Mouse (Mus musculus) erythroid progenitor cell, adult 5-6 weeks (primary cell): Measurements from ENCODE around the gene Togaram1. TPM values are rescaled to one million over a fixed set of nuclear protein-coding genes. Genes with fewer than 3 reads are reported as not detected.

Source experiments
- ATAC-seq: replicated peaks from 2 replicates; pipeline ENCODE4 v1.8.0; 2016; ENCODE audit warnings: moderate number of reproducible peaks, mild to moderate bottlenecking, moderate TSS enrichment, inconsistent platforms; ENCODE audit not compliant: poor library complexity, low FRiP score, severe bottlenecking
- total RNA-seq, 2 experiments: library from RNA; stranded (forward) in 1 of 2; stranded (reverse) in 1 of 2; fragments of 150-400 nt in 1 of 2; fragments of 186-747, 209-891 nt in 1 of 2; gene quantifications; 2 replicates each; pipeline versions ENCODE4 v1.2.3 to v1.2.4; 2015 to 2017; ENCODE audit warnings: low replicate concordance in 2 of 2

Togaram1 gene
- total RNA-seq (2015; ENCODE audit: low replicate concordance) (11.9 and 22.2 TPM in 2 replicates), total RNA-seq (2017; ENCODE audit: low replicate concordance) (21.4 and 31.5 TPM in 2 replicates)

DNA sequence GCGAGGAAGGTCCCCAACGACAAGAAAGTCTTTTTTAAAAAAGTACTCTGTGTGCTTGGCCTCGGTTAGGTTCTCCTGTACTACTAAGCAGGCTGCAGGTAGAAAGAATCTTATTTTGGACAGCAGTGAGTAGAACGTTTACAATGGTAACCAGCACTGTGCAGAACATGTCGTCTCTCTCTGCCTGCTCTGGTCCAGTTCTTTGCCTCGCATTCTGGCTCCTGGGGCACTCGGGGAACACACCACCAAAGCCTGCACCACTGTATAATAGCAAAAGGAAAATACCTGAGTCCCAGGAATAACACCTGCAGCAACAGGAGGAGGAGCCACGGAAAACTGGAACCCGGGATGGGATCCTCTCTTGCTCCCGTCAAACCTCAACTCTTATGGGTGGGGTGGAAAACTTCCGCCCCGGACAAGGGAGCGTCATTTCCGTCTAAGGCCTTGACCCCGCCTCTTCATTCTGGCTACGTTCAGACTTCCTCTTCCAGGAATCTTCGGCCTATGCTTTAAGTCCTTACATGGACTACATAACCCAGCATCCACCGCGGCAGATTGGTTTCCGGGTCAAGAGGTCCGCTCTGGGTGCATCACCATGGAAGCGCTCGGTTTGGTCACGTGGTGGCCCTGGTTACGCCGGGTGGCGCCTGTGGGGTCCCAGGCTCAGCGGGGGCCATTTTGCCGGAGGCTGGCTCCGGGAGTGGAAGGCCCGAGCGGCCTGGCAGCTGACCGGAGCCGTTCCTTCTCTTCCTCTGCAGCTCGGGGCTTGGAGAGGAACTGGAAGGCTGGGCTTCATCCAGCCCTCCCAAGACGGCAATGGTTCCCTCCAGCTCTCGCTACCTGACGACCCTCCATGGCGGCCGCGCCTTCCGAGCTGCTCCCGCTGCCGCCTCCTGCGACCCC lies at the start of gene Togaram1, which contains the start of gene Klhl28:
Togaram1 (plus strand) TSS at position 681 of the 903 bp plus-strand sequence.
Klhl28 (minus strand) TSS at position 411 of the 903 bp plus-strand sequence.
- ATAC-seq: peak; percentile 89

DNA sequence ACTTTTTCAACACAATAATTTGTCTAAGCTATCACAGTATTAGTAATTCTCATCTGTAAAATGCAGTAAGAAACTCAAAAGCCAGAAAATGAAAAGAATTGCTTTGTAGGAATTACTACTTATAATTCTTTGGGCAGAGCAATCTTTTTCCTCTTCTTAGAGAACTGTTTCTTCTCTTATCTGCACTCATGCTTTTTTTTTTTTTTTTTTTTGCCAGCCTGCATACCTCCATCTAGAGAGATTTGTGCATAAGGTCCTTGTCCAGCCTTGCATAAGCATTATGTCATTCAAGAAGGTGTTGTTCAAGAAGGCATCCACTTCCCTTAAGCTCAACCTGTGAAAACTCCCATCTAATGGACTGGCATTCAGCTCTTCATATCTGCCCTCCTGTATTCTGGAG lies 48.9 kb upstream of the Togaram1 start:
- ATAC-seq: no peak

DNA sequence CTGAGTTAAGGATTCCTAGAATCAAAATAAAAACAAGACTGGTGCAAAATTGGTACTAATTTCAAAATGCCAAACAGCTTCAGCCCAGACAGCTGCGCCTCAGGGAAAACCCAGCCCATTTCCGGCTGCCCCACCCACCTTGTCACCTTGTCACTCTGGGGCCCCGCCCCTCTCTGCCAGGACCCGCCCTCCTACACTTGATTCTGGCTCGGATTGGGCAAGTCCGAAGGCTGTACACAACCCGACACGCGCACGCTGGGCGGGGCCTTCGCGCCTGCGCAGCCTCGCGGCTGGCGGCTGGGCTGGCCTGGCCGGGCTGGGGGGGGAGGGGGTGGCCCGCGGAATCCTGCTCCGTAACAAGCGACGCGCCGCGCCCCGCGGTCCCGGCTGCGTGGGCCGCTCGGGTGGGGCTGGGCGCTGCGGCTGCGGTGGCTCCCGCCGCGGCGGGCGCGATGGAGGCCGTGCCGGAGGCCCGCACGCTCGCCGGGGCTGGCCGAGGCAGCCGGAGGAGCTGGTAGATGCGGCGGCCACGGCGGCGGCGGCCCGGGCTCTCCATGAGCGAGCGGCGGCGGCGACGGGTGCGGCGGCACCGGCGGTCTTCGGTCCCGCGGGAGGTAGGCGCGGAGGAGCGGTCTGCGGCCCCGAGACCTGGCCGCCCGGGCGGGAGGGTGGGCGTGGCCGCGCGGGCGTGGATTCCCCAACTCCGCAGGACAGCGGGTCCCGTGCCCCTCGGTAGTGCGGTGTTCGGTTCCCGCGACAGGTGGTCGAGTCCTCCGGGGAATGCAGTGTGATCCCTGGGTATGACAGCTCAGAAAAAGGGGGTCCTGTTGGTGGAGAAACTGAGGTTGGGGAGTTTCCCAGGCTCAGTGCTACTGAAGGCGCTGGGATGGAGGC lies 47.8 kb upstream of the Togaram1 start, which contains the start of gene Gm527:
Gm527 (plus strand) TSS at position 329 of the 894 bp plus-strand sequence.
- peak; percentile 100 for ATAC-seq

DNA sequence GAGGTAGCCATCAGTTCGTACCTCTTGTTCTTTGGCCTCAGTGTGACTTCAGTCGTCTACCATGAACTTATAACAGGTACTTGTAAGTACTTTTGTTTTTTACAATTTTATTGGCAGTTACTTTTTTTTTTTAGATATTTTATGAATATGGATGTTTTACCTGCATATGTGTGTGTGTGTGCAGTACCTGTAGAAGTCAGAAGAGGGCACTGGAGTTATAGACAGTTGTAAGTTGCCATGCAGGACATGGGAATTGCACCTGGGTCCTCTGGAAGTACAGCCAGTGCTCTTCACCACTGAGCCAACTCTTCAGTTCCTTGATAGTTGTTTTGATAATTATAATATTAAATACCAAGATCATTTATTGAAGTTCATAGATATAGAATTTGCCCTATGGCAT lies 28.1 kb upstream of the Togaram1 start:
- 0 out of 2 replicates have a peak, but pooled peaks have one; percentile 57 for ATAC-seq

DNA sequence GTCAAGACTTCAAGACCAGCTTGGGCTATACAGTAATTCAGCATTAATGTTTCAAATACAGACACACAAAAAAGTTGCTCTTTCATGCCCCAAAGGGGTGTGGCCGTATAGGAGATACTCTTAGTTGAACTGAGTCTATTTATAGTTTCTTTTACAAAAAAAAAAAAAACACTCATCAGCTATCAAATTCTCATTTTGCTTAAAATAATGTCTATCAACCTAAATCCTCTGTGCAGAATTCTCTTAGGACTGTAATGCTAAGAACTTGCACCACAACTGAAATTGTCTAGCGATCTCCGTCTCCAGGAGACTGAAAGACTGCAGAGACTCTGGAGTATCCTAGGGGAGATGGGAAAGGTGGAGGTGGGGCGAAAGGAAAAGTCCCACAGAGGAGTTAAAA lies 1.0 kb upstream of the Togaram1 start:
- ATAC-seq: no peak

DNA sequence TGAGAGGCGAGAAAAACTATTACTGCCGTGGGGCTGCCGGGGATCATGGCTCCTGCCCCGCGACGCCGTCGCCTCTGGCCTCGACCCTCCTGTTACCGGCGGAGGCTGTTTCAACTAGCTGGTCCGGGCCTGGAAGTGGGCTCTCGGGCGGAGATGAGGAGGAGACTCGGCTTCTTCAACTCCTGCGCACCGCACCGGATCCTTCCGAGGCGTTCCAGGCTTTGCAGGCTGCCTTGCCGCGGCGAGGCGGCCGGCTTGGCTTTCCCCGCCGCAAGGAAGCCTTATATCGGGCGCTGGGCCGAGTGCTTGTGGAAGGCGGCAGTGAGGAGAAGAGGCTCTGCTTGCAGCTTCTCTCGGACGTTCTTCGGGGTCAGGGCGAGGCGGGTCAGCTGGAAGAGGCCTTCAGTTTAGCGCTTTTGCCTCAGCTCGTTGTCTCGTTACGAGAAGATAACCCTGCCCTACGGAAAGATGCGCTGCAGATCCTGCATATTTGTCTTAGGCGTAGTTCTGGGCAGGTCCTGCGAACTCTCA lies 562 bp downstream of the Togaram1 start:
- ATAC-seq: peak; percentile 39

DNA sequence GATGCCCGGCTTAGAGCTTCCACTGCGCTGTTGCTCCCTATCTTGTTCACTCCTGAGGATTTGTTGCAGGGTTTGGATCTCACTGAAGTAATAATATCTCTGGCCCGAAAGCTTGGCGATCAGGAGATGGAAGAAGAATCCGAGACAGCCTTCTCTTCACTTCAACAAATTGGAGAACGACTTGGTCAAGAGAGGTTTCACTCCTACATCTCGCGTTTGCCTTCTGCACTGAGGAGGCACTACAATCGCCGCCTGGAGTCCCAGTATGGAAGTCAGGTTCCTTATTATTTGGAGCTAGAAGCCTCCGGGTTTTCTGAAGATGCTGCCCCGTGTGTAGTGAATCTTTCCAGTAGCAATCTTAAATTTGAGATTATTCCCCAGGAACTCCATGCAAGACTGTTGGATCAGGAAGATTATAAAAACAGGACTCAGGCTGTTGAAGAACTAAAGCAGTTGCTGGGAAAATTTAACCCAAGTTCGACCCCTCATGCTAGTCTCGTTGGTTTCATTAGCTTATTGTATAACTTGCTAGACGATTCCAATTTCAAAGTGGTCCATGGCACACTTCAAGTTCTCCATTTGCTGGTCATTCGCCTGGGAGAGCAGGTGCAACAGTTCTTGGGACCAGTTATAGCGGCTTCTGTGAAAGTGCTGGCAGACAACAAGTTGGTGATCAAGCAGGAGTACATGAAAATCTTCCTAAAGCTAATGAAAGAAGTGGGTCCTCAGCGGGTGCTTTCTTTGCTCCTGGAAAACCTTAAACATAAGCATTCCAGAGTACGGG lies 1.2 kb downstream of the Togaram1 start:
- ATAC-seq: no peak

DNA sequence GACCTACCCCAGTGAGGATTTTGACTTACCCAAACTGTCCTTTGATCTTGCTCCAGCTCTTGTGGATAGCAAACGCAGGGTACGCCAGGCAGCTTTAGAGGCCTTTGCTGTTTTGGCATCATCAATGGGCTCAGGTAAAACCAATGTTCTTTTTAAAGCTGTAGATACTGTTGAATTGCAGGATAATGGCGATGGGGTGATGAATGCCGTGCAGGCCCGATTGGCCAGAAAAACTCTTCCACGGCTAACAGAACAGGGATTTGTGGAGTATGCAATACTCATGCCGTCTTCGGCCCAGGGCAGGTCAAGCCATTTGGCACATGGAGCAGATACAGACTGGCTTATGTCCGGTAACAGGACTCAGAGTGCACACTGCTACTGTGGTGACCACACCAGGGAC lies 1.9 kb downstream of the Togaram1 start:
- no peak for ATAC-seq

DNA sequence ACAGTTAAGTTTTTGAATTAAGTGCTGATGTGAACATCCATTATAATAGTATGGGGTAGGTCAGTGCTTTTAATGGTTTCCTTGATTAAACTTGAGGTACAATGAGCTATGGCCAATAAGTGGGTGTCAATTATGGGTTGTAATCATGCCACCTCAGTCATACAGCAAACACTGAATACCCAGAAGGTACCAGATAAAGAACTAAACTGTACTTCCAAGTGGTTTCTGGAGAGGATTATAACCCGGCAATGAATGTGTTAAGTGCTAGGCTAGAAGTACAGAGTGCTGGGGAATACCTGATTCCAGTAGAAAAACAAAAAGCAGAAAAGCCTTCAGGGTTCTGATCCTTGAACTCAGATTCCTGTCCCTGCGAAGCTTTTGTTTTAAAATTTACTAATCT lies 2.5 kb downstream of the Togaram1 start:
- no peak for ATAC-seq

DNA sequence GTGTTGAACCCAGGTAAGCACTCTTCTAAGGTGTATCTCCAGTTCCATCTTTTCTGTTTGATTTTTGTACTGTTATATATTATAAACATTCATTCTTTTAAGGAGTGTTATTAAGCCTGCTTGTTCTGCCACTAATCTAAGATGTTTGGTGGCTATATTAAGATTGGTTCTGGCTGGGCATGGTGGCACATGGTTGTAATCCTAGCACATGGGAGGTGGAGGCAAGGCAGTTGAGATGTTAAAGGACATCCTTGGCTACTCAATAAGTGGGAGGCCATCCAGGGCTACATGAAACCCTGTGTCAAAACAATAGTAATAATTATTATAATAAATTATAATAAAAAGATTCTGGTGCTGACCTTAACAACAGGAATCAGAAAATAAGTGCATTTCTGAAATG lies 5.8 kb downstream of the Togaram1 start:
- no peak for ATAC-seq

DNA sequence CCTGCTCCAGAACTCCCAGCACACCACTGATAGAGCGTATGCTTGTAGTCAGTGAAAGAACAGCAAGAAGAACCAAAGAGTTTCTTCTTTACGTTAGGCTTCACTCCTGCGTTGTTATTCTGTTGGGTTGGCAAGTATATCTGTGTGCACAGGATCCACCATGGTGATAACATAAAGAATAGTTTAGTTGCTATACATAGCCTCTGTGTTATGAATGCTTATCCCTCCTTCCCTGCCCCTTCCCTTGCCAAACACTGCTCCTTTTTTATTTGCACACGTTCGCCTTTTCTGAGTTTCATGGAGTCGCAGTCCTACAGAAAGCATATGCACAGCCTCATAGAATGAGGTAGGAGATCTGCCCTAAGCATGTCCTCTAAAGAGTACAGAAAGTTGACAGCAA lies 6.5 kb downstream of the Togaram1 start:
- ATAC-seq: no peak

DNA sequence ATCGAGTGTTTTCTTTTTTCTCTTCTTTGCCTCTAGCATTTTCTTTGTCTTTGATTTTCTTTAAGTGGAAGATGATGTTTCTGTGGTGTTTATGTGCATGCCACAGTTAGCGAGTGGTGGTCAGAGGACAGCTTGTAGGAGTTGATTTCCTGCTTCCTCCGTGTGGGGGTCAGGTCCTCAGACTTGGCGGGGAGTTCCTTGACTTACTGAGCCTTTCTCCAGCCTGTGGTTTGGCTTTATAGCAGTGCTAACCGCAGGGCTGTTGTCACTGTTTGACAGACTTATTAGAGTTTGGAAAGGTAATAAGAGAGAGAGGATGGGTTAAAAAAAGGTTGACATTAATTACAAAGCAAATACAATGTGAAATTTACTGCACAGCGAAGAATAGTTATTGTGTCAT lies 10.0 kb downstream of the Togaram1 start:
- ATAC-seq: no peak

DNA sequence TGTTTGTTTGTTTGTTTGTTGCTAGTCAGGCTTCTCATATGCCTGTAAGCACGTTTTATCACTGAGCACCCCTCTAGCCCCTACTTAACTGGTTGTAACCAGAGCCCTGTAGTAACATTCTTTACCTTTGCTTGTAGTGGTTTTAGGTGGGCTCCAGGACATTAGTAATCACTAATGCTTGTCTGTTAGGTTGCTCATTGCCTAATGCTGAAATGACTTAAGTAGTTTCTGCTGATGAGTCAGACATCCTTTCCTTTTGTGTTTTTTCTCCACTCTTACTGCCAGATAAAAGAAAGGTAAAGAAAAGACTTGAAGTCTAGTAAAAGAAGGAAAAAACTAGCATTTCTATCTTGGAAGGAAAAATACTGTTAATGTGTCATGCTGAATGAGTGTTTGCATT lies 10.6 kb downstream of the Togaram1 start:
- no peak for ATAC-seq

DNA sequence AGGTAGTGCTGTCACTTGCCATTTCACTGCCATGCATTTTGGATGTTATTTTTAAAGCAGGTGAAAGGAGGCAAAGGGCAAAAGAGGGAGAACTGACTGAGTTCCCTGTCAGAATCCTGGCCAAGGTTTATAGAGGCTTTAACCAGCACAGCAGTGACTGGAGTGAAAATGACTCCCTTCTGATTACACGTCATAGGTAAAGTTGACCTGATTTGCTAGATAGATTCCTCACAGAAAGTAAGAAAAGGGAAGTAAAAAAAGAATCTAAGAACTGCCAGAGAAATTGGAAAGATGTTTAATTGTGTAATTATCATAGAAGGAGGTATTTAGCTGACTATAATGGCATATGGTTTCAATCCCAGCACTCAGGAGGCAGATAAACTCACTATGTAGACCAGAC lies 11.9 kb downstream of the Togaram1 start:
- no peak for ATAC-seq

DNA sequence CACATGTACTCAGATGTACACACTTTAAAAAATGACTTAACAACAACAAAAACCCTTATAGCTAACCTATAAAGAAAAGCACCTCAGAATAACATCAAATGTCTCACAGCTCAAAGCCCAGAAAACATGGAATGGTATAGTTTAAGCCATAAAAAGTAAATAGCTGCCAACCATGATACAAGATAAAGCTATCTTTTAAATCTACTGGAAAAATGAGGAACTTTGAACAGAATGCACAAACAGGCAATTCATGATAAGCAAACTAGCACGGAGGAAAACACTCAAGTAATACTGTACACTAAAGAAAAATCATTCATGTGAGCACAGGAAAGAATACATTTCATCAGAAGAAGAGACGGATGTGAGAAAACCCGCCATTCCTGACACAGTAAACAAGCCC lies 42.1 kb downstream of the Togaram1 start:
- no peak for ATAC-seq

DNA sequence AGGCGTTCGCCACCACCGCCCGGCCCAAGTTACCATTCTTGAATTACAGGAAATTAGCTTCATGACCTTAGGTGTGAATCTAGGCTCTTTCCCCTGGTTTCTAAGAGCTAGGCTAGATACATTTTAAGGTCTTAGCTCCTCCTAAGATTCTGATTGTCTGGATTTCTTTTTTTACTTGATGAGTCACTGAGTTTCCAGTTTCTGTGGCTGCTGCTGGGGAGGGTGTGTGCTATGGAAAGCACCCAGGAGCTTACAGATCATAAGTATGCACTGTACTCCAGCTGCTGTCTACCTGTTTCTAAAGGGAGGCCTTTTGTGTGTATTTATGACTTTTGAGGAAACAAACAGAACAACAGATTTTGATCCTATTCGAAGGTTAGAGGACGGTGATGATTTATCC lies 57.2 kb downstream of the Togaram1 start:
- no peak for ATAC-seq

DNA sequence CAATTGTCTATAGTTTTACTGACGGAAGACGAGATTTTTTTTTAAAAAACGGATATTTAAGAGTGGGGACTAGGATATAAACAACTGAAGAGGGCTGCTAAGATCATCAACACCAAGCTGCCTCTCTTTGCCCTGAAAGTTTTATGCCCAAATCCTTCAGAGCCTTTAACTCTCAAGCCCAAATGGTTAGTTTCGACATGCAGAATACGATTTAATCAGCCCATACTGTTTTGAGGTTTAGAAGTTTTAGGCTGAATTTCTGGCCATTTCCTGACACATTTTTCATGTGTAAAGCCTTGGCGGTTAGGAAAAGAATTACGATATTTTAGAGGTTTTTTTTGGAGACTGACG lies 70.2 kb downstream of the Togaram1 start:
- ATAC-seq: peak; percentile 52

DNA sequence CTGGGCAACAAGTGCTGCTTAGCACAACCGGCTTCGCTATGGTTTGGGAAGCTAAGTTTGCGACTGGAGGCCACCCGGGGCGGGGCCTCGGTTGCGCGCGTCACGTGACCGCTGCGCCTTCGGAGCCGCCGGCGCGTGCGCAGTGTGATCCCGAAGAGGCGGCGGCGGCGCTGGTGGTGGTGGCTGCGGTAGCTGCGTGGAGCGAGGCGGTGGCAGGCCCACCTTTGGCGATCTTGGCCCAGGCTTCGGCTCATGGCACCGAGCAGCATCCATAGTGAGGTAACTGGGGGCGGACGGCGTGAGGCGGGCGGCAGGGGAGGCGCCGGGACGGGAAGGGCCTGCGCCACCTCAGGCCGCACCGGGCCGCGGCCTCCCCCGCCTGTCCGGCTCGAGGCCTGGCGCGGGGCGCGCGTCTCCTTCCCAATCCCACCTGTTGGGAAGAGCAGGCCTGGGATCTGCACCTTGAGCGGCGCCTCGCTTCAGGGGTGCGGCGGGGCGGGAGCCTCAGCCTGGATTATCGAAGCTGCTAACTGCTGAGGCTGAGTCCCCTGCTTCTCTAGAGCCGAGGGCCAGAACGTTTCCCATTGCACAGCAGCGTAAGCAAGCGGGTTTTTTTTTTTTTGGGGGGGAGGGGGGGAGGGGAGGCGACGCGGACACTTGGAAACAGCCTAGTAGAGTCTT lies 70.7 kb downstream of the Togaram1 start, which contains the start of gene Prpf39:
Prpf39 (plus strand) TSS at position 144 of the 681 bp plus-strand sequence.
- ATAC-seq: peak; percentile 90
